Mouse (Mus musculus): ENCODE results near the gene Upk3b.

Upk3b gene

GRCm38 (mm10) chr5:136038258-136039214 lies at the start of gene Upk3b:
Gene Upk3b (plus strand): TSS chr5:136038496.
- CTCF ChIA-PET: no interaction called here

- CTCF ChIA-PET: no interaction called here
Measured at GRCm38 (mm10) chr5:135990601-135991000, 47.7 kb upstream of the Upk3b start.

- CTCF ChIA-PET: interaction anchor here (0.7 to 1.0 kb wide), 3 partner anchors 27 to 55 kb away, joined by 3 to 5 read pairs (median 3); no protein-coding TSS in a partner anchor
Measured at GRCm38 (mm10) chr5:135993381-135993965, 44.8 kb upstream of the Upk3b start.

- CTCF ChIA-PET: interaction anchor here (0.9 kb wide), 1 partner anchor 34 kb away, joined by 5 read pairs; no protein-coding TSS in a partner anchor
Measured at GRCm38 (mm10) chr5:135994335-135994724, 44.0 kb upstream of the Upk3b start.

- CTCF ChIA-PET: interaction anchor here (0.9 kb wide), 2 partner anchors 33 to 57 kb away, joined by 3 to 5 read pairs; no protein-coding TSS in a partner anchor
Measured at GRCm38 (mm10) chr5:135994725-135995687, 43.3 kb upstream of the Upk3b start, which contains the start of gene Dtx2. Gene Dtx2 (plus strand): TSS chr5:135994800.

- CTCF ChIA-PET: interaction anchor here (0.9 kb wide), 1 partner anchor 56 kb away, joined by 3 read pairs; no protein-coding TSS in a partner anchor
Measured at GRCm38 (mm10) chr5:135996162-135996561, 42.1 kb upstream of the Upk3b start.

- CTCF ChIA-PET: no interaction called here
Measured at GRCm38 (mm10) chr5:136001222-136001621, 37.1 kb upstream of the Upk3b start.

GRCm38 (mm10) chr5:136002325-136002724 lies 36.0 kb upstream of the Upk3b start:
- CTCF ChIA-PET: interaction anchor here (0.7 kb wide), 1 partner anchor 108 kb away, joined by 3 read pairs; no protein-coding TSS in a partner anchor

GRCm38 (mm10) chr5:136002751-136003151 lies 35.5 kb upstream of the Upk3b start:
- CTCF ChIA-PET: interaction anchor here (0.6 to 0.7 kb wide), 2 partner anchors 108 to 480 kb away, joined by 3 read pairs; no protein-coding TSS in a partner anchor

GRCm38 (mm10) chr5:136004537-136004936 lies 33.8 kb upstream of the Upk3b start:
- CTCF ChIA-PET: no interaction called here

GRCm38 (mm10) chr5:136007745-136008144 lies 30.6 kb upstream of the Upk3b start:
- CTCF ChIA-PET: no interaction called here

GRCm38 (mm10) chr5:136014877-136015276 lies 23.4 kb upstream of the Upk3b start:
- CTCF ChIA-PET: interaction anchor here (0.5 to 0.6 kb wide), 3 partner anchors 33 to 694 kb away, joined by 4 to 21 read pairs (median 8); no protein-coding TSS in a partner anchor

- CTCF ChIA-PET: interaction anchor here (0.5 kb wide), 1 partner anchor 32 kb away, joined by 4 read pairs; no protein-coding TSS in a partner anchor
Measured at GRCm38 (mm10) chr5:136015586-136015985, 22.7 kb upstream of the Upk3b start.

GRCm38 (mm10) chr5:136016014-136016876 lies 22.1 kb upstream of the Upk3b start:
- CTCF ChIA-PET: no interaction called here

- CTCF ChIA-PET: interaction anchor here (0.7 kb wide), 1 partner anchor 36 kb away, joined by 4 read pairs; no protein-coding TSS in a partner anchor
Measured at GRCm38 (mm10) chr5:136017262-136017661, 21.0 kb upstream of the Upk3b start.

- CTCF ChIA-PET: no interaction called here
Measured at GRCm38 (mm10) chr5:136018726-136019125, 19.6 kb upstream of the Upk3b start.

- CTCF ChIA-PET: interaction anchor here (0.5 kb wide), 1 partner anchor 27 kb away, joined by 3 read pairs; no protein-coding TSS in a partner anchor
Measured at GRCm38 (mm10) chr5:136019907-136020306, 18.4 kb upstream of the Upk3b start.

- CTCF ChIA-PET: interaction anchor here (0.5 kb wide), 2 partner anchors 78 to 249 kb away, joined by 5 read pairs; no protein-coding TSS in a partner anchor
Measured at GRCm38 (mm10) chr5:136025712-136026111, 12.6 kb upstream of the Upk3b start.

- CTCF ChIA-PET: no interaction called here
Measured at GRCm38 (mm10) chr5:136026859-136027258, 11.4 kb upstream of the Upk3b start.

All from spleen, embryonic (tissue).